Mouse (Mus musculus): Measurements from ENCODE around the gene Arl1.

The Arl1 gene

DNA sequence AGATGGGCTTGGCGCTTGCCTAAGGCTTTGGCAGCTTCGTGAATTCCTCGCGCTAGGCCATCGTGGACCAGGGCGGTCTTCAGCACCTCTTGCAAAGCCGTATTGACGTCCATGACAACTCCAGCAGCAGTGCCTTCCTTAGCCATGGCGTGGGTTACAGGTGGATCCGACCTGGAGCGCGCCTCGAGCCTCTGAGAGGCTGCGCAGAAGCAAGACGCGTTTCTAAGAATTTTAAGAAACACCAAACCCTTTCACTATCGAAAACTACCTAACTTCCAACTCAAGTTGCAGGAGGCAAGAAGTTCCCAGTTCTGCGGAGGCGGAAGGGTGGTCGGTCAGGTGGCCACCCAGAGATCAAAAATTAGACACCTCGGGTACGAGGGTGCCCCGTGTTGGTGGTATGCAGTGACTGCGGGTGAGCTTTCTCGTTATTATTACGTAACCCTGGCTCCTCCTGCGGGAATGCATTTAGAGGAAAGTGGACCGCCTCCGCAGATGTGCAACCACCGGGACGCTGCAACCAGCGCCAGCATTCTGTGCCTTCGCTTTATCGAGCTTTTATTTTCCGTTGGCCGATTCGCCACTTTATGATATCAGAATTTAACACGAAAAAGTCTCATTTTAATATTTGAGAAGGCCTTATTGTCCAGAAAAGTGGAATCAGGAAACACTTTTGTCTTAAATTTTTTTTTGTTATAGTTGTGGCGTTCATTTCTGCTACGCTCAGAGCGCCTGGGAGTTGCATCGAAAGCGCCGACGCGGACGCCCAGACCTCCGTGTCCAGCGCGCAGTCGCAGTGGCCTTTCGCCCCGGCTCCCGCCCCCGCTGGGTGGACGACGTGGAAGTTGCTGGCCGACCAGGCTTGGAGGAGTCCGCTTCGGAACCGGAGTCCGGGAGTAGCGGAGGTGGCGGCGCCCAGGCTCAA, at the start of gene Arl1:
Arl1 (plus strand) TSS at position 288 of the 925 bp plus-strand sequence.
- DNase-seq: peak; percentile 99

DNA sequence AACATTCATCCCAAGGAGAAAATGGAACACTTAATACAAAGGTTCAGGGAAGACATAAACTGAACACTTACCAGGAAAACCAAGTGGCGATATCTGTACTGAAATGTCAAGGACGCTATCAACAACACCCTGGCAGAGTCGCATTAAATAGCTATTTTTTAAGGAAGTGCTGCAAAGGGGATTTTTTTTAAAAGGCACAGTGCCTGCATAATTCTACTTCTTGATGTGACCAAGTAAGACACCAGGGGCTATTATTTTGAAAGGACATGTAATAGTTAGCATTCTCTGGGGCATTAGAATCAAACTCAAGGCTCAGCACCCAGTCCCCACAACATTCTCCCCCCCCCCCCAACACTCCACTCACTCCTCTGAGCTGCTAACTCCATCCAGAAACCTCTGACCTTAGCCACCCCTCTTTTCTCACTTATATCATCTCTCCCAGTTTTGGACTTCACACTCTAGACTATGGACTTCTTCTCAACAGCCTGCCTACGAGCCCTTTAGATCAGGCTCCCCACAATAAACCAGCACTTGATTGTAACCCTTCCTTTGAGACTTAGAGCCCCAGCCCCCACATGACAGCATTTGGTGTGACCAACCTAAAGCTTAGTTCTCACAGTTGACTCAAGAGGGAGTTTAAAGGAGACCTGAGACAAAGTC, 47.6 kb upstream of the Arl1 start:
- no peak for DNase-seq

- no peak for DNase-seq
These were observed 45.7 kb upstream of the Arl1 start, which contains the start of gene Spic for GRCm38 (mm10) chr10:88684925-88685324. TSS of gene Spic (minus strand) at chr10:88685015.

DNA sequence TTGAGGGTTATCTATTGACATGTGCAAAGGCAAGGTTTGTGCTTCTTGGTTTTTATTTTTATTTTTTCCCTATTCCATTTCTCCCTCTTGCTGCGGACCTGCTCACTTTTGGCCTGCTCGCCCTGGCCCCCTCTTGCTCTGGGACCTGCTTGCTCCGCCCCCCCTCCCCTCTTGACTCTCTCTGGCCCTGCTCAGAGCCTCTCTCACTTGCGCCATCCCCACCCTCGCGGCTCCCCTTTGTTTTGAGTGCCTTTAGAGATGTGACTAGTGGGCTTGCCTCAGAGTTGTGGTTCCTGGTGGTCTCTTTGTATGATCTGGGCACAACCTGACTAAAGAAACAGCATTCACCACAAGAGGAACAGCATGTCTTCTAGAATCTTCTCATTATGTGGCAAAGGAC, 29.7 kb upstream of the Arl1 start:
- no peak for DNase-seq

DNA sequence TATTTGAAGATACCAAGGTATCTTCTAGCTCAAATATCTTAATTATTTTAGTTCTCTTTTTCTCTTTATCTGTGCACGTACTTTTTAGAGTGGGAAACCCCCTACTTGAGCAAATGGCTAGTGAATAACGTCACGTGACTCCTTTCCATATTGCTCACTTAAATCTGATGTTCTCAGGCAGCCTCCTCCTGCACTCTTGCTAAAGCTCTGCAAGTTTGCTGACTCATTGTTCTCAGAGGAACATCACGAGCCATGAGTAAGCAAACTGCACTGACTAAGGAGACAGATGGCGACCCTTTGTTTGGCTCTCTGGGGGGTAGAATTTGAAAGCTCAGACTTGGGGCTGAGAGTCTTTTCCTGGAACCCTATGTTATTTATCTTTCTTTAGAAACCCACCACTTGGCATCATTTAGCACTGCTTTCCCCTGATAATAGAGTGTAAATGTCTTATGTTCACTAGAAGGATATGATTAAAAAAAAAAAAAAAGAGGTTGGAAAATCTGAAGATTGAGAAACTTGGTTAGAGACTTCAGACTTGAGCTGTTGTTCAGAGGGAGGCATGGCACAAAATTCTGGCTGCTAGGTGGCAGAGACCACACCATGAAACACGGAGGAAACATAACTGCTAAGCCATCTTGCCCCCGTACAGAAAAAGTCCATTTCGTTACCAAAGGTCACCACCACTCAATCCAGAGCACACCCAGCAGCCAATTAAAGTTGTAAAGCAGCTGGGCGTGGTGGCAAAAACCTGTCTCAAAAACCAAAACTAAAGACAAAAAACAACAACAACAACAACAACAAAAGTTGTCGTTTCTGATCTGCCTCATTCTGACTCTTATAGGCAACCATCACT, 21.8 kb upstream of the Arl1 start:
- DNase-seq: no peak

GRCm38 (mm10) chr10:88712359-88712758, 18.3 kb upstream of the Arl1 start:
- peak; percentile 83 for DNase-seq

GRCm38 (mm10) chr10:88714744-88715143, 15.9 kb upstream of the Arl1 start:
- no peak for DNase-seq

GRCm38 (mm10) chr10:88715621-88716020, 15.0 kb upstream of the Arl1 start:
- peak; percentile 74 for DNase-seq

- peak; percentile 24 for DNase-seq
These were observed 13.5 kb upstream of the Arl1 start for GRCm38 (mm10) chr10:88716986-88717755.

DNA sequence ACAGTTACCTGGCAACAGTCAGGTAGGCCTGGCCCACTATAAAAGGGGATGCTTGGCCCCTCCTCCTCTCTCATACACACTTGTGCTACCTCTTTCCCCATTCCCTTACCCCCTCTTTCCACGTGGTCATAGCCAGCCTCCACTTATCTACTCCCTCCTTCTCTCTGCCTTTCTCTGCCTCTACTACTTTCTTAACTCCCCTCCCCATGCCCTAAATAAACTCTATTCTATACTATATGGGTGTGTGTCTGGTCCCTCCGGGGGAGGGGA, 13.0 kb upstream of the Arl1 start:
- no peak for DNase-seq

DNA sequence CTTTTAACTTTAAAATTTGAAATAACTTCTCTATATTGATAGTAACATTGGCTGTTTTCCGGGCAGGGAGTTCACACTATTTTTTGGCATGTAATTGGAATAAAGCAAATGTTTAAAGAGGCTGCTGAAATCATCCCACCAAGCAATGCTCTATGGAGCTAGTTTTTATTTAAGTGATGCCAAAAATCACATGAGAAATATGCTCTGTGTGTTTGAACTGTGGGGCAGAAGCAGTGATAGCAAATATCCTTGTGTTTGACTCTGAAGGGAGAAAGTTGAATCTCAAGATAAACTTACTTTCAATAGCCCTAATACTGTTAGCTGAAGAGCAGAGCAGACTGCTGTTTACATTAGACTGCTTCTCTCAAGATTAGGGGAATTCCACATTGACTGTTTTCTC, 11.0 kb upstream of the Arl1 start:
- no peak for DNase-seq

- peak; percentile 71 for DNase-seq
These were observed 5.3 kb upstream of the Arl1 start for GRCm38 (mm10) chr10:88725343-88725742.

GRCm38 (mm10) chr10:88727128-88727527, 3.5 kb upstream of the Arl1 start:
- DNase-seq: peak; percentile 63

DNA sequence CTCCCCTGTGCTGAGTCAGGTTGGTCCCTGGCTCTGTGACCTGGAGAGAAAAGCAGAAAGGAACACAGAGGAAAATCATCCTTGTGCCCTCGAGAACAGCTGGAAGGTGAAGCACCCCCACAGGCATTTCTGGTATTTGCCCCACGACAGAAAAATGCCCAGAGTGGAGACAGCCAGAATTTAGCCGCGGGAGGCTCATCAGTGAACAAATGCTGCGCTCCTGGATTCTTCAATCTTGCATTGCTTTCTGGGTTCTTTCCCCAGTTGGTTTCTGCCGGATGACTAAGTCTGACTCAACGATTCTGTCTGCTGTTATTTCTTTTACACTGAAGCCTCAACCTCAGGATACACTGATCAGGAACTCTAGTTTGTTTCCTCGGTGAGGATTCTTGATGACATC, 2.5 kb upstream of the Arl1 start:
- peak; percentile 74 for DNase-seq

GRCm38 (mm10) chr10:88731496-88732308, 1.0 kb downstream of the Arl1 start:
- no peak for DNase-seq

DNA sequence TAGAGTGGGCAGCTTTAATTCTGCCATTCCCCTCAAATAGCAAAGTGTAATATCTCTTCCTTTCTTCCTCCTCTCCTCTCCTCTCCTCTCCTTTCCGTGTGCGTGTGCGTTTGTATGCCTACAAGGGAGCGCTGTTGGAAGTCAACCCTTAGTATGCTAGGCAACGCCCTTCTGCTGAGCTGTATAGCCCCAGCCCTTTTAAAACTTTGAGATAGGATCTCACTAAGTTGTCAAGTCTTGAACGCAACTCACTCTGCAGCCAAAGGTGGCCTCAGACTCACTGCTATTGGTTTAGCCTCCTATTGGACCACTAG, 1.6 kb downstream of the Arl1 start:
- DNase-seq: peak; percentile 82

GRCm38 (mm10) chr10:88739074-88739473, 8.4 kb downstream of the Arl1 start:
- DNase-seq: peak; percentile 52

GRCm38 (mm10) chr10:88739818-88740217, 9.2 kb downstream of the Arl1 start:
- peak; percentile 64 for DNase-seq

DNA sequence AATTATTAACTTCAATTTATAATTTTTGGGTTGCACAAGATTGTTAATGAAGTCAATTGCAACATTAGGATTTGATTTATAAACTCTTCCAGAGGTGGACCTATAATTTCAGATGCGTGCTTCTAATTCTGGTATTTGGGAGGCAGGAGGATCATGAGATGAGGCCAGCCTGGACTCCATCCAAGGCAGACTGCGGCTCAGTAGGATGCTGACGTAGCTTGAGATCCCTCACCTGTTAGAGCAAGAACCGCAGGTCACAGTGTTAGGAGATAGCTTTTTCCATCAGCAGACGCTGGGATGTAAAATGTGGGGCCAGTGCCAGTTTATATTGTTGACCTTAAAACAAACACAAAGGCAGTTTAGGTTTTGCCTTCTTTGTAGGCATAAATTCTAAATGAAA, 10.1 kb downstream of the Arl1 start:
- peak; percentile 73 for DNase-seq

- peak; percentile 27 for DNase-seq
These were observed 10.8 kb downstream of the Arl1 start for GRCm38 (mm10) chr10:88741426-88741825.

GRCm38 (mm10) chr10:88761524-88762212, 31.0 kb downstream of the Arl1 start:
- peak; percentile 64 for DNase-seq

Data from heart, adult 11 months (tissue).